Mouse (Mus musculus) kidney, adult 8-10 months (tissue): ENCODE measurements around the gene Gm30083.
A peak's percentile ranks its signal among the peaks of the same experiment; 100 is the strongest.

Experiments
- DNase-seq, 2 experiments: peaks; one replicate each; pipeline ENCODE4 v3.0.0; 2022

The Gm30083 gene

GRCm38 (mm10) chr14:34015063-34015462, at the start of gene Gm30083:
Gene Gm30083, minus strand, starts transcription at chr14:34015182.
- no peak for DNase-seq

- DNase-seq, result no peak
Observed at GRCm38 (mm10) chr14:34052516-34052915, 37.5 kb upstream of the Gm30083 start, which contains the start of gene Antxrl. Gene Antxrl, plus strand, starts transcription at chr14:34052707.

DNA sequence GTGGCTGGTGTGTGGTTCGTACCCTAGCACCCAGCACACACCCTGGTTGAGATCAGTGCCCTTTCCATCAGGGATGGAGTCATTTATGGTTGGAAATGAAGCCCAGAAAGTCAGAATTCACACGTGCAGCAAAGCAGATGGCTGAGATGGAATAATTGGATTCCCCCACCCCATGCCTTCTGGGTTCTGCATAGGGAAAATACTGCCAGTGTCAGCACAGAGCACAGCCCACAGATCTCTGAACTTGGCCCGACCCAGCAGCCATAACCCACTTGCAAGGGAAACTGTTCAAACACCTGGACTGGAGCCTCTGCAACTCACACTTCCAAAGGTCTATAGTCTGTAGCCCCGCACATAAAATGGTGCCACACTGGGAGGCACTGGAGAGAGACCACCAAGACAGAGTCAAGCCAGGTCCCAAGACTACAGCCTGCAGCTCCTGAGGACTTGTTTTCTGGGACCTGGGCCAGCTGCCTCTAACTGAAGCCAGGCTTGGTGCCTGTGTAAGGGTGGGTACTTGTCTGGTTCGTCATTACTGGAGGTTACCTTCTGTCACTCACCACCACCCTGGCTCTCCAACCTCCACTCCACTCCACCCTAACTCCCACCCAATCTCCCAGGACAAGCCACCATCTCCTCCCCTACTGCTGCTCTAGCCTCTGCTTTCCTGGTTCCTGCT, 35.3 kb upstream of the Gm30083 start:
- DNase-seq, result no peak

GRCm38 (mm10) chr14:34043341-34043740, 28.4 kb upstream of the Gm30083 start:
- DNase-seq, result no peak

GRCm38 (mm10) chr14:34041241-34041640, 26.3 kb upstream of the Gm30083 start:
- DNase-seq, result no peak

- DNase-seq, result no peak
Observed at GRCm38 (mm10) chr14:34033841-34034610, 19.0 kb upstream of the Gm30083 start.

- no peak for DNase-seq
Observed at GRCm38 (mm10) chr14:34026710-34027109, 11.7 kb upstream of the Gm30083 start.

DNA sequence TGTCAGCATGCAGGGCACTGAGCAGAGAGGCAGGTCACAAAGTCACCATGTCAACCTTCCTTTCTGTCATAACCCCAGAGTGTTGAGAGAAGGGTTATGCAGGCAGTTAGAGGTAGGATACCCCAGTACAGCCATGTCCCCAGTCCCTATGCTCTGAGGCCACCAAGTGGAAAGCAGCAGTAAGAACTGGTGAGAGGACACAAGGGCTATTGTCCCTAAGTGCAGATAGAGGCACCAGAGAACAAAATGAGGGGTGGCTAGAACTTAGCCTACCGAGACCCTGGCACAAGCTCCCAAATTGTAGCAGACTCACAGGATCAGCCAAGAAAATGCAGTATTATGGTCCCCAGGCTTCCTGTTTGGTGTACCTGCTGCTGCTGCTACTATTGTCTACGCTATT, 2.0 kb upstream of the Gm30083 start:
- no peak for DNase-seq

DNA sequence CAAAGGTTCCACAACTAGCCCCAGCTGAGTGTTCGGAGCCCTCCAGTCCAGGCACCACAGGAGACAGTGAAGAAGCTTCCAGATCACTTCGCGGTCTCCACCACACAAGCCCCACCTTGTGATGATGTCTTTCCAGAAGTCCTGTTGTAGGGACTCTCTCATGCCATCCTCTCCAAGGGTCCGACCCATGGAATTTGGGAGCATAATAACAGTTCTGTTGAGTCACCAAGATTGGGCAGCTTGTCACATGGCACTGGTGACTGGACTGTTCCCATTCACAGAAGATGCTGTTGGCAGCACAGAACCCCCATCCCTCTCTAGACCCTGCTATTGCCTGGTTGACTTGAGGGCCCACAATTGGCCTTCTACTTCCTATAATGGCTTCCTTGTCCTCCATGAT, 1.4 kb upstream of the Gm30083 start, which contains the start of gene Gm5460:
Gene Gm5460 (plus strand): TSS at position 378 of the 400 bp plus-strand sequence.
- no peak for DNase-seq

DNA sequence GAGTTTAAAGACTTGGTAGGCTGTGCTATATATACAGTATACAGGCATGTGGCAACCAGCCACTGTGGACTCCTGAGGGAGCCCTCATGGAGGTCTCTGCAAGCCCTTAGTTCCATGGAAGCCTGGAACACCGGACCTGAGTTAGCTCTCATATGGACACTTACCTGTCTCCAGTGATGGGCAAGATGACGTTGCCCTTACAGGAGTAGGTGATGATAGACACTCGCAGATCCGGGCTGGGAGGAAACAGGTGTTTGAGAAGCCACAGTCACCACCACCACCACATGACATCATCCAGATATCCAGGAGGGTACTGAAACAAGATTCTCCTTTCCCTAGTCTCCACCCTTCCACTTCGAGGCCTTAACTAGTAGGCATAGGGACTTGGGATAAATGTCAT, 12.6 kb downstream of the Gm30083 start:
- no peak for DNase-seq

- no peak for DNase-seq
Observed at GRCm38 (mm10) chr14:34001445-34001844, 13.5 kb downstream of the Gm30083 start.

DNA sequence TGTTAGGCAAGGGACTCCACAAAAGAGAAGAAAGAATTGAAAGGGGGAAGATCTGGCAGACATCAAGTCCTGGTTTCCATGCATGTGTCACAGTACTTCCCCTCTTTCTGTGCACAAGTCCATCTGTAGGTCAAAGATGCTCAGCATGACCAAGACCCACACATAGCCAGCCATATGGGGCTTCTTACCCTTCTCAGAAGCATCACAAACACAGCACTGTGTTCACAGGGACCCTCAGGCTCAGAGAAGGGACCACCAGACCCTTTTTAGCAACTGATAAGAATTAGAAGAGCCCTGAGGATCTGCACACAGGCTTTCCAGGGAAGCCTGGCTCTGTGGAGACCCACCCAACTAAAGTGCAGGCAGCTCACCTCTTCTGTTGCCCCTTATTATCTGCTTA, 14.9 kb downstream of the Gm30083 start:
- no peak for DNase-seq

DNA sequence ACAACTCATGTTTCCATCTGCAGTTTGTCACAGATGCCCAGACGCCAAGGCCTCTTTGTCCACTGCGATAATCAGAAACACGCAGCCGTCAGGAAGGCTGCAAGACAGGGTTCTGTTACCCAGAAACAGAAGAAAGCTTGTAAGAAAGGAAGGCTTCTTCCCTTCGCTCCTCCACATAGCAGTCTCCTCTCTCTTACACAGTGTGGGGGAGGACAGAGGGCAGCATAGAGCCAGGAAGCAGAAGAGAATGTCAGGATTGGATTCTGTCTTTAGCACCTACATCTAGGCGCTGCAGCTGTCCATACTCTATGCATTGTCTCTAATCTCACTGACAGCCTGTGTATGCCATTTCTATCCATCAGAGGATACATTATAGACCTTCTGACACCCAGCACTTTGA, 17.6 kb downstream of the Gm30083 start:
- no peak for DNase-seq

GRCm38 (mm10) chr14:33993521-33994289, 21.3 kb downstream of the Gm30083 start:
- DNase-seq, result no peak

DNA sequence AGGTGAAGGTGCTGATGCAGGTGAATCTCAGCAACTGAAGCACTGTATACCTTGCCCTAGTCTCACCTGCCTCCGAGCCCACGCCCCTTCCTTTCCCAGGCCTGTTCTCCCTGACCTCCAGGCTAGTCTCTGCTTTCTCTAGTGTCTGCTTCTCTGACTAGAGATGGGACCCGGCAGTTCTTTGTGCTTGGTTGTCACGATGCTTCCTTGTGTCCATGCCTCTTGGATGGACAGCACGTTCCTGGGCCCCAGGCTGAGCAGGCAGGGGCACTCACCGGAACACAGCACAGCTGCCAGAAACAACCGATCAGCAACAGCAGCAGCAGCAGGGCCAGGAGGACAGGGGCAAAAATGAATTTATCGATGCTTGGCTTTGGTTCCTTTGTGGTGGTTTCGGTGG, 21.9 kb downstream of the Gm30083 start:
- DNase-seq, result no peak

GRCm38 (mm10) chr14:33991971-33992370, 23.0 kb downstream of the Gm30083 start:
- no peak for DNase-seq

GRCm38 (mm10) chr14:33989201-33989600, 25.8 kb downstream of the Gm30083 start:
- no peak for DNase-seq

- no peak for DNase-seq
Observed at GRCm38 (mm10) chr14:33978604-33979059, 36.4 kb downstream of the Gm30083 start, which contains the start of gene Zfp488. Gene Zfp488, minus strand, starts transcription at chr14:33978764.

DNA sequence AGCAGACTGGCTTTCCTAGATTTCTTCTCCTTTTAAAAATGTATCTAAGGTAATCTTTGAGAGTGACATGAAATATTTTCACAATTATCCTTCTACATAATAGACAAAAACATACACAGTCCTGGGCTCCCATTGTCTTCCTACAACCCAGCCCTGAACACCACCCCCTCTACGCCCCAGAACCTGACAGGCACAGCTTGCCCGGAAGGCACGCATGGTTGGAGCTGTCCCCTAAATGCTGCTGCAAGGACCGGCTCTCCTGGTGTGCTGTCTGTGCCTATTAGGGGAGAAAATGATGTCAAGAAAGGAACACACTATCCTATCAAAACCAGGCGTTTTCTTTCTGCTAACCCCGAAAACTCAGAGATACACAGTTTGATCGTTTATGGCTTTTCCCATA, 37.2 kb downstream of the Gm30083 start:
- DNase-seq, result no peak

DNA sequence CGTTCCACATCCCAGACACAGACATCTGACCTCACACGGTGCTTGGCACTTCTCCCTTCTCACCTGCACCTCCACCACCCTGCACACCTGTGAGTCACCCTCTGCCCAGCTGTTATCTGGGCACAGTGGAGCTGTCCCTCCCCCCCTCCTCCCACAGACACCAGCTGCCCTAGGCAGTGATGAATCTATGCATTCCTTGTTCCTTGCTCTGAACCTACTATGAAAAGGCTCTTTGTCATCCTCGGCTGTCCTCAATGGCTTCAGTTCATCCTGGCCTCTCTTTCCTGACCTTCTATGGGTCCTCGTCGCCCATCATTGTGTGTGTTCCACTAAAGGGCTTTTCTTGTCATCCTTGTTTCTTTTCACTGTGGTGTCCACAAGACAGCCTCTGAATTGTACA, 40.2 kb downstream of the Gm30083 start:
- DNase-seq, result no peak

- DNase-seq, result no peak
Observed at GRCm38 (mm10) chr14:33972679-33973078, 42.3 kb downstream of the Gm30083 start.

GRCm38 (mm10) chr14:33965675-33966074, 49.3 kb downstream of the Gm30083 start:
- no peak for DNase-seq

- peak; percentile 10 to 29 for DNase-seq
Observed at GRCm38 (mm10) chr14:33959341-33959740, 55.6 kb downstream of the Gm30083 start.
